Mouse (Mus musculus): ENCODE results near the gene Agpat2. TPM values are rescaled to one million over a fixed set of nuclear protein-coding genes. Genes with fewer than 3 reads are reported as not detected.
A peak's percentile ranks its signal among the peaks of the same experiment; 100 is the strongest.

Agpat2 gene
- polyA plus RNA-seq (2015; fragmentation: Nextera tagmentation; extraction: Ambion mirVana), result 55.6 and 63.7 TPM in 2 replicates

- Histone ChIP-seq H3K27me3 (peaks cover 32% of the 10 kb centered on the region), H3K27ac (replicated peaks) (peak within 1 kb of the TSS; percentile 74), H3K4me1 (replicated peaks) (peaks cover 43% of the 10 kb centered on the region), H3K36me3 (replicated peaks) (no peaks in the 10 kb centered on the region), H3K4me2 (peak within 1 kb of the TSS; percentile 74), H3K9me3 (replicated peaks) (no peaks in the 10 kb centered on the region), H3K4me3 (replicated peaks) (peak within 1 kb of the TSS; percentile 58), H3K9ac (peak within 1 kb of the TSS; percentile 52)
- WGBS (ENCODE audit: insufficient replicate concordance), result under 1% methylated on average over 96 of the region's 103 CpGs
- ATAC-seq (ENCODE audit: insufficient read depth), result peak; percentile 71
Measured at GRCm38 (mm10) chr2:26603720-26604671, at the start of gene Agpat2. Gene Agpat2, minus strand, starts transcription at chr2:26604417.

GRCm38 (mm10) chr2:26646643-26647293, 42.6 kb upstream of the Agpat2 start:
- 3% methylated on average over 3 of the region's 3 CpGs for WGBS (ENCODE audit: insufficient replicate concordance)
- H3K4me1 ChIP-seq (replicated peaks), result 0 out of 2 replicates have a peak, but pooled peaks cover 3% of the 10 kb centered on the region
- H3K27me3 ChIP-seq, result no peaks in the 10 kb centered on the region
- H3K9me3 ChIP-seq (replicated peaks), result no peaks in the 10 kb centered on the region
- ATAC-seq (ENCODE audit: insufficient read depth), result peak; percentile 80
- H3K4me2 ChIP-seq, result no peak overlapping the region
- no peak overlapping the region for H3K4me3 ChIP-seq (replicated peaks)
- H3K9ac ChIP-seq, result no peak overlapping the region
- H3K36me3 ChIP-seq (replicated peaks), result no peaks in the 10 kb centered on the region
- H3K27ac ChIP-seq (replicated peaks), result no peak overlapping the region

GRCm38 (mm10) chr2:26643942-26644341, 39.7 kb upstream of the Agpat2 start:
- H3K36me3 ChIP-seq (replicated peaks), result no peaks in the 10 kb centered on the region
- H3K4me1 ChIP-seq (replicated peaks), result peaks cover 17% of the 10 kb centered on the region
- H3K27ac ChIP-seq (replicated peaks), result no peak overlapping the region
- H3K4me3 ChIP-seq (replicated peaks), result no peak overlapping the region
- no peaks in the 10 kb centered on the region for H3K27me3 ChIP-seq
- H3K9me3 ChIP-seq (replicated peaks), result no peaks in the 10 kb centered on the region
- no peak overlapping the region for H3K9ac ChIP-seq
- ATAC-seq (ENCODE audit: insufficient read depth), result no peak
- H3K4me2 ChIP-seq, result no peak overlapping the region
- 40% methylated on average over 2 of the region's 2 CpGs for WGBS (ENCODE audit: insufficient replicate concordance)

- Histone ChIP-seq H3K9ac (no peak overlapping the region), H3K36me3 (replicated peaks) (peaks cover 27% of the 10 kb centered on the region), H3K27ac (replicated peaks) (no peak overlapping the region), H3K9me3 (replicated peaks) (no peaks in the 10 kb centered on the region), H3K27me3 (no peaks in the 10 kb centered on the region), H3K4me2 (no peak overlapping the region), H3K4me1 (replicated peaks) (peaks cover 35% of the 10 kb centered on the region), H3K4me3 (replicated peaks) (no peak overlapping the region)
- WGBS (ENCODE audit: insufficient replicate concordance), result 26% methylated on average over 7 of the region's 7 CpGs
- no peak for ATAC-seq (ENCODE audit: insufficient read depth)
Measured at GRCm38 (mm10) chr2:26641006-26641647, 36.9 kb upstream of the Agpat2 start.

- ATAC-seq (ENCODE audit: insufficient read depth), result peak; percentile 70
- Histone ChIP-seq H3K4me2 (peak overlapping the region; percentile 83), H3K4me3 (replicated peaks) (peak overlapping the region; percentile 76), H3K4me1 (replicated peaks) (peaks cover 35% of the 10 kb centered on the region), H3K36me3 (replicated peaks) (peaks cover 37% of the 10 kb centered on the region), H3K9ac (peak overlapping the region; percentile 75), H3K27me3 (no peaks in the 10 kb centered on the region), H3K27ac (replicated peaks) (peak overlapping the region; percentile 56; the same call in 1 of the 2 replicates), H3K9me3 (replicated peaks) (no peaks in the 10 kb centered on the region)
- WGBS (ENCODE audit: insufficient replicate concordance), result 3% methylated on average over 49 of the region's 49 CpGs
Measured at GRCm38 (mm10) chr2:26639838-26640830, 35.9 kb upstream of the Agpat2 start.

GRCm38 (mm10) chr2:26639083-26639482, 34.9 kb upstream of the Agpat2 start:
- Histone ChIP-seq H3K27me3 (no peaks in the 10 kb centered on the region), H3K36me3 (replicated peaks) (peaks cover 46% of the 10 kb centered on the region), H3K9me3 (replicated peaks) (no peaks in the 10 kb centered on the region), H3K4me3 (replicated peaks) (peak overlapping the region; percentile 76), H3K27ac (replicated peaks) (peak overlapping the region; percentile 53; the same call in 1 of the 2 replicates), H3K4me2 (peak overlapping the region; percentile 83), H3K4me1 (replicated peaks) (peaks cover 41% of the 10 kb centered on the region), H3K9ac (peak overlapping the region; percentile 75)
- ATAC-seq (ENCODE audit: insufficient read depth), result peak; percentile 39; the same call in 1 of the 2 replicates
- WGBS (ENCODE audit: insufficient replicate concordance), result 2% methylated on average over 8 of the region's 8 CpGs

- WGBS (ENCODE audit: insufficient replicate concordance), result 27% methylated on average over 5 of the region's 5 CpGs
- H3K36me3 ChIP-seq (replicated peaks), result peaks cover 46% of the 10 kb centered on the region
- no peak for ATAC-seq (ENCODE audit: insufficient read depth)
- H3K9me3 ChIP-seq (replicated peaks), result no peaks in the 10 kb centered on the region
- no peaks in the 10 kb centered on the region for H3K27me3 ChIP-seq
- peaks cover 41% of the 10 kb centered on the region for H3K4me1 ChIP-seq (replicated peaks)
- peak overlapping the region; percentile 53; the same call in 1 of the 2 replicates for H3K27ac ChIP-seq (replicated peaks)
- peak overlapping the region; percentile 76 for H3K4me3 ChIP-seq (replicated peaks)
- peak overlapping the region; percentile 83 for H3K4me2 ChIP-seq
- H3K9ac ChIP-seq, result peak overlapping the region; percentile 75
Measured at GRCm38 (mm10) chr2:26638572-26638971, 34.4 kb upstream of the Agpat2 start.

GRCm38 (mm10) chr2:26638039-26638438, 33.8 kb upstream of the Agpat2 start:
- no peaks in the 10 kb centered on the region for H3K27me3 ChIP-seq
- peak overlapping the region; percentile 76 for H3K4me3 ChIP-seq (replicated peaks)
- H3K27ac ChIP-seq (replicated peaks), result no peak overlapping the region
- H3K9me3 ChIP-seq (replicated peaks), result no peaks in the 10 kb centered on the region
- peak overlapping the region; percentile 75; the same call in 1 of the 2 replicates for H3K9ac ChIP-seq
- H3K4me2 ChIP-seq, result peak overlapping the region; percentile 83
- peaks cover 46% of the 10 kb centered on the region for H3K36me3 ChIP-seq (replicated peaks)
- H3K4me1 ChIP-seq (replicated peaks), result peaks cover 41% of the 10 kb centered on the region
- ATAC-seq (ENCODE audit: insufficient read depth), result no peak
- 46% methylated on average over 5 of the region's 5 CpGs for WGBS (ENCODE audit: insufficient replicate concordance)

- H3K4me1 ChIP-seq (replicated peaks), result peaks cover 41% of the 10 kb centered on the region
Measured at GRCm38 (mm10) chr2:26637316-26637932, 33.2 kb upstream of the Agpat2 start.

GRCm38 (mm10) chr2:26636325-26636635, 32.1 kb upstream of the Agpat2 start:
- H3K27ac ChIP-seq (replicated peaks), result no peak overlapping the region
- H3K36me3 ChIP-seq (replicated peaks), result peaks cover 46% of the 10 kb centered on the region
- H3K9ac ChIP-seq, result no peak overlapping the region
- no peak overlapping the region for H3K4me2 ChIP-seq
- no peaks in the 10 kb centered on the region for H3K9me3 ChIP-seq (replicated peaks)
- no peak for ATAC-seq (ENCODE audit: insufficient read depth)
- H3K27me3 ChIP-seq, result no peaks in the 10 kb centered on the region
- WGBS (ENCODE audit: insufficient replicate concordance), result 47% methylated on average over 2 of the region's 2 CpGs
- H3K4me1 ChIP-seq (replicated peaks), result peaks cover 41% of the 10 kb centered on the region
- H3K4me3 ChIP-seq (replicated peaks), result no peak overlapping the region

More at GRCm38 (mm10) chr2:26637316-26637932, 33.2 kb upstream of the Agpat2 start:
- Histone ChIP-seq H3K9ac (no peak overlapping the region), H3K4me3 (replicated peaks) (no peak overlapping the region), H3K4me2 (peak overlapping the region; percentile 83; the same call in 1 of the 2 replicates), H3K36me3 (replicated peaks) (peaks cover 46% of the 10 kb centered on the region), H3K9me3 (replicated peaks) (no peaks in the 10 kb centered on the region), H3K27ac (replicated peaks) (no peak overlapping the region), H3K27me3 (no peaks in the 10 kb centered on the region)
- WGBS (ENCODE audit: insufficient replicate concordance), result 65% methylated on average over 4 of the region's 4 CpGs
- ATAC-seq (ENCODE audit: insufficient read depth), result no peak
